Mouse (Mus musculus) C2C12 (cell line): ENCODE data around the gene Esrra.

Experiments
- CTCF ChIP-seq: IDR thresholded peaks from one replicate; pipeline ENCODE4 v1.5.1; 2011; ENCODE audit not compliant: control insufficient read depth, insufficient read depth, insufficient read length
- USF1 ChIP-seq: IDR thresholded peaks from one replicate; pipeline ENCODE4 v1.6.1; 2011; ENCODE audit warnings: low read depth, mild to moderate bottlenecking, control low read depth, moderate library complexity

DNA sequence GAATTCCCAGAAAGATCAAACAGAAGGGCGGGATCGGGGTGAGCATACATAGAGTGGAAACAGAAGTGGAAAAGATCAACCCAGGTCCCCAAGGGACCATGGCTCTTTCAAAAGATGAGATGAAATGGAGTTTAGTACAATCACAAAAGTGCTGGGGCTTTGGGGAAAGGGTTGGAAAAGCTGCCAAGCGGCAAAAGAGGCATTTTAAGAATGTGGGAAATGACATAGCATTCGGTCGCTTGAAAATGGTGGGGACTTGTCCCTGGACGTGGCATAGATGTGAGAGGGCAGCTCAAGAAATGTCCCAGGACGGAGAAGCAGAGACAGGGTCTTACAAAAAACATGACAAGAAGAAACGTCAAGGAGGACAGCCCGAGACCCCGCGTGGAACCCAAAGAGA lies 12.6 kb downstream of the Esrra start:
- TF ChIP-seq USF1 (no peak), CTCF (no peak)
